Mouse (Mus musculus) small intestine, adult 2 months (tissue): ENCODE data around the gene Gorasp1. TPM values are rescaled to one million over a fixed set of nuclear protein-coding genes. Genes with fewer than 3 reads are reported as not detected.

Experiments
- H3K27ac ChIP-seq: fragments of 200-500 bp; 2 replicates; pipeline ENCODE4 v1.5.1; 2012; ENCODE audit warnings: low read depth, low read length, control low read depth, inconsistent platforms; ENCODE audit not compliant: insufficient read depth
- H3K27me3 ChIP-seq: fragments of 200-500 bp; 2 replicates; pipeline ENCODE4 v1.6.1; 2012; ENCODE audit warnings: mild to moderate bottlenecking, moderate library complexity, low read length, inconsistent platforms; ENCODE audit not compliant: control insufficient read depth, insufficient read depth
- H3K36me3 ChIP-seq: fragments of 200-500 bp; 2 replicates; pipeline ENCODE4 v1.6.1; 2012; ENCODE audit warnings: mild to moderate bottlenecking, low read length, control low read depth, inconsistent platforms; ENCODE audit not compliant: control insufficient read depth, insufficient read depth
- H3K4me1 ChIP-seq: fragments of 200-500 bp; 2 replicates; pipeline ENCODE4 v1.6.1; 2012; ENCODE audit warnings: low read length, inconsistent platforms, mixed read lengths; ENCODE audit not compliant: control insufficient read depth, insufficient read depth, insufficient read length
- H3K4me3 ChIP-seq: fragments of 200-500 bp; 2 replicates; pipeline ENCODE4 v1.5.1; 2012; ENCODE audit warnings: low read depth, mild to moderate bottlenecking, control low read depth, inconsistent platforms, low read length, moderate library complexity
- CTCF ChIP-seq: fragments of 200-500 bp; IDR thresholded peaks from 2 replicates; pipeline ENCODE4 v1.5.1; 2012; ENCODE audit warnings: low read depth, mild to moderate bottlenecking, control low read depth, inconsistent platforms, low read length, moderate library complexity, mixed read lengths; ENCODE audit not compliant: insufficient replicate concordance, insufficient read length; ENCODE audit errors: extremely low read depth
- POLR2A ChIP-seq: fragments of 200-500 bp; IDR thresholded peaks from 2 replicates; pipeline ENCODE4 v1.6.1; 2012; ENCODE audit warnings: low read depth, mild to moderate bottlenecking, control low read depth, inconsistent platforms, low read length, moderate library complexity
- WGBS: fragments of 180-500 bp; shearing (Covaris S2); methylation state at CpG from one replicate; pipeline ENCODE4 v1.1.7; 2018; 5-methylcytosine and 5-hydroxymethylcytosine counted together
- polyA plus RNA-seq: library from polyadenylated mRNA; depleted of rRNA; stranded (reverse); fragments of >200 nt; gene quantifications from 2 replicates; pipeline ENCODE4 v1.2.3, GENCODE M21; 2012

Gene Gorasp1
- polyA plus RNA-seq, 1 experiment = 11.7 TPM

GRCm38 (mm10) chr9:119976704-119977556 lies 39.6 kb upstream of the Gorasp1 start:
- 43% methylated on average over 17 of the region's 17 CpGs for WGBS
- Histone ChIP-seq H3K27ac (peak overlapping the region; percentile 15; the same call in 1 of the 2 replicates), H3K4me1 (peaks cover 22% of the 10 kb centered on the region), H3K27me3 (no peaks in the 10 kb centered on the region), H3K4me3 (peak overlapping the region; percentile 30), H3K36me3 (peaks cover 23% of the 10 kb centered on the region)
- TF ChIP-seq CTCF (no peak), POLR2A (no peak)

- Histone ChIP-seq H3K4me1 (peaks cover 9% of the 10 kb centered on the region; the same call in 1 of the 2 replicates), H3K36me3 (peaks cover 29% of the 10 kb centered on the region), H3K4me3 (no peak overlapping the region), H3K27me3 (no peaks in the 10 kb centered on the region), H3K27ac (no peak overlapping the region)
- no peak for TF ChIP-seq CTCF
- TF ChIP-seq POLR2A = no peak
- 95% methylated on average over 4 of the region's 4 CpGs for WGBS
Observed at GRCm38 (mm10) chr9:119975286-119975685, 37.9 kb upstream of the Gorasp1 start.

GRCm38 (mm10) chr9:119974609-119975008 lies 37.2 kb upstream of the Gorasp1 start:
- H3K4me1 ChIP-seq = peaks cover 9% of the 10 kb centered on the region; the same call in 1 of the 2 replicates
- H3K36me3 ChIP-seq = peaks cover 29% of the 10 kb centered on the region
- H3K27me3 ChIP-seq = no peaks in the 10 kb centered on the region
- H3K4me3 ChIP-seq = no peak overlapping the region
- TF ChIP-seq POLR2A (no peak), CTCF (peak; percentile 25; the same call in 1 of the 2 replicates)
- H3K27ac ChIP-seq = no peak overlapping the region
- WGBS = 82% methylated on average over 5 of the region's 5 CpGs

- Histone ChIP-seq H3K27me3 (no peaks in the 10 kb centered on the region), H3K27ac (no peak overlapping the region), H3K36me3 (peaks cover 29% of the 10 kb centered on the region), H3K4me3 (no peak overlapping the region), H3K4me1 (peaks cover 9% of the 10 kb centered on the region; the same call in 1 of the 2 replicates)
- 93% methylated on average over 27 of the region's 27 CpGs for WGBS
- peak; percentile 50; the same call in 1 of the 2 replicates for TF ChIP-seq CTCF
- no peak for TF ChIP-seq POLR2A
Observed at GRCm38 (mm10) chr9:119973869-119974520, 36.6 kb upstream of the Gorasp1 start.

- WGBS = 87% methylated on average over 23 of the region's 23 CpGs
- no peak for TF ChIP-seq POLR2A
- no peak for TF ChIP-seq CTCF
- H3K27me3 ChIP-seq = no peaks in the 10 kb centered on the region
Observed at GRCm38 (mm10) chr9:119973281-119973680, 35.9 kb upstream of the Gorasp1 start.

GRCm38 (mm10) chr9:119972582-119972981 lies 35.2 kb upstream of the Gorasp1 start:
- Histone ChIP-seq H3K27me3 (no peaks in the 10 kb centered on the region), H3K4me3 (no peak overlapping the region), H3K27ac (no peak overlapping the region), H3K4me1 (peaks cover 7% of the 10 kb centered on the region; the same call in 1 of the 2 replicates), H3K36me3 (peaks cover 29% of the 10 kb centered on the region)
- 90% methylated on average over 12 of the region's 12 CpGs for WGBS
- TF ChIP-seq POLR2A (no peak), CTCF (no peak)

More at GRCm38 (mm10) chr9:119973281-119973680, 35.9 kb upstream of the Gorasp1 start:
- Histone ChIP-seq H3K27ac (no peak overlapping the region), H3K4me3 (no peak overlapping the region), H3K36me3 (peaks cover 29% of the 10 kb centered on the region), H3K4me1 (peaks cover 9% of the 10 kb centered on the region; the same call in 1 of the 2 replicates)

- WGBS = 95% methylated on average over 10 of the region's 10 CpGs
Observed at GRCm38 (mm10) chr9:119972166-119972565, 34.8 kb upstream of the Gorasp1 start.

More at GRCm38 (mm10) chr9:119972166-119972565, 34.8 kb upstream of the Gorasp1 start:
- Histone ChIP-seq H3K27me3 (no peaks in the 10 kb centered on the region), H3K4me1 (peaks cover 3% of the 10 kb centered on the region; the same call in 1 of the 2 replicates), H3K36me3 (peaks cover 29% of the 10 kb centered on the region), H3K27ac (no peak overlapping the region), H3K4me3 (no peak overlapping the region)
- TF ChIP-seq POLR2A = no peak
